Mouse (Mus musculus): Measurements from ENCODE around the gene Hacd4.

The Hacd4 gene

DNA sequence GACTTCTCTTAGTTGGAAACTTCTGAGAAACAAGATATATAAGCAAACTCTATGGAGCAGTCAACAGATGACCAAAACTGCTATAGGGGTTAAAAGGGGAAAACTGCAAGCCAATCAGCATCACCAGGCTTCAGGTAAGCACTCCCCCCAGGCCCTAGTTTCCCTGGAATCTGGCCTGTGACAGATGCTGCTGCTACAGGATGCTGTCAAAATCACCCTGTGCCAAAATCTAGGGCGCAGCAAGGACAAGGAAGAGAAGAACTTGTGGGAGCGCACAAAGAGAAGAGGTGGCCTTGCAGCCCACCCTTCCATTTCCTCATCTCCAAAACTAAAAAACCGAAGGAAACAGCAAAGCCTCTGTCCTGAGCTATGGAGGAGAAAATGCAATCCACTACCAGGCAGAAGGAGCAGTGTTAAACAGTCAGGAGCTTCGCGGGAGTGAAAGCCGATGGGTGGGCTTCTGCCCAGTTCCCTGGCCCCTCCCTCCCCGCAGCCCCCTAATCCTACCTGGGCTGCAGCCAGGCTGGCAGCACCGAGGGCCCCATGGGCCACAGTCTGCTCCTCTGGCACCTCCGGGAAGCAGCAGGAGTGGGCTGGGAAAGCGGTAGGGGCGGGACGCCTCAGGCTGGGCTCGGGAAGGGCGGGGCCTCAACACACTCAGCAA lies at the start of gene Hacd4:
Hacd4 (minus strand) TSS at position 603 of the 664 bp plus-strand sequence.
- peak; percentile 23 for DNase-seq

DNA sequence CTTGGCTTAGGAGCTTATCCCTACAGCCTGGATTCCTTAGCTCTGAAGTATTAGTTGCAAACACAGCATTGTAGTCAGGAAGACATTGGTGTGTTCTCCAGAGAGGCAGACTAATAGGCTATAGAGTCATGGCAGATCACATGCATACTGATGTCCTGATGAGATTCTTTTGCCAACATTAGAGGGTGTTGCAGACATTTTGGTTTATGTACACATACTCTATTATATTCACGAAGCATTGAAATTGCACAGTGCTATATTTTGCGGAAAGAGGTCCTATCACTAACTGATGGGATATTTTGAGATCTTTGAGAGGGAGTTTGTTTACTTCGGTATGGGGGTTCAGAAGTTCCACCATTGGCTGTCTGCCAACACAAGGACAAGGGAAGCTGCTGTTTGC lies 49.4 kb upstream of the Hacd4 start:
- no peak for DNase-seq

- no peak for DNase-seq
Observed at GRCm38 (mm10) chr4:88480130-88480529, 41.4 kb upstream of the Hacd4 start.

DNA sequence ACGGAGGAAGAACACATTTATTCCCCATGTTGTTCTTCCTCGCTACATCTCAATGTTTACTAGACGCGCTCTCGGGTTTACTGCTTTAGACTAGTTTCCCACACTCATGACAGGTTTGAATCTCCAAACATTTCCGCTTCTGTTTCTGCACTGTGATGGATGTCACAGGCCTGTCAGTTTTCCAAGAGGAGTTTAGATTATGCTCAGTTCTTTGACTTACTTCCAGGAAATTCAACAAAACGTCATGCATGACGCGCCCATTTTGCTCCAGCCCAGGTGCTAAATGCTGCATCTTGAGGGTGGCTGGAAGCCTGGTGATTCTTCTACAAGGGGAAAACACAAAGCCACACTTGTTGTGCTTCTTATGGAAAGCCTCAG lies 40.1 kb upstream of the Hacd4 start:
- no peak for DNase-seq

DNA sequence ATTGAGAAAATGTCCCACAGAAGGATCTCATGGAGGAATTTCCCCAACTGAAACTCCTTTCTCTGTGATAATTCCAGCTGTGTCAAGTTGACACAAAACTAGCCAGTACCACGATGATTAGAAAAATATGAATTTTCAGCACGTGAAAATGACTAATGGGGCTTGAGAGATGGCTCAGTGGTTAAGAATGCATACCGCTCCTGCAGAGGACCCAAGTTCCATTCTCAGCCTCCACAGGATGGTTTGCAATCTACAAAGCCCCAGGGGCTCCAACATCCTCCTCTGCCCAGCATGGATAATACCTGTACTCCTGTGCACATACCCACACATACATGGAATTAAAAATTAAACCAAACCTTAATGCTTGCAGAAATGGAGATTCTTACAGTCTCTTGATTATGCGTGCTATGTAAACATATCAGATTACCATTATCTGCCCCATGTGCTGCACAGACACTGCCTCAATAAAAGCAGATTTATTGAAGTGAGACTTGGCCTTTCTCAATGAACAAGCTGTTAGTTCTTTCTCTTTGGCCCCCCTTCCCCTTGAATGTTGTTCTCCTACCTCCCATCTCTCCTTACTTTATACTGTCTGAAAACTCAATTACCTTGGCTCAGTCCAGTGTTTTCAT lies 39.6 kb upstream of the Hacd4 start:
- no peak for DNase-seq

DNA sequence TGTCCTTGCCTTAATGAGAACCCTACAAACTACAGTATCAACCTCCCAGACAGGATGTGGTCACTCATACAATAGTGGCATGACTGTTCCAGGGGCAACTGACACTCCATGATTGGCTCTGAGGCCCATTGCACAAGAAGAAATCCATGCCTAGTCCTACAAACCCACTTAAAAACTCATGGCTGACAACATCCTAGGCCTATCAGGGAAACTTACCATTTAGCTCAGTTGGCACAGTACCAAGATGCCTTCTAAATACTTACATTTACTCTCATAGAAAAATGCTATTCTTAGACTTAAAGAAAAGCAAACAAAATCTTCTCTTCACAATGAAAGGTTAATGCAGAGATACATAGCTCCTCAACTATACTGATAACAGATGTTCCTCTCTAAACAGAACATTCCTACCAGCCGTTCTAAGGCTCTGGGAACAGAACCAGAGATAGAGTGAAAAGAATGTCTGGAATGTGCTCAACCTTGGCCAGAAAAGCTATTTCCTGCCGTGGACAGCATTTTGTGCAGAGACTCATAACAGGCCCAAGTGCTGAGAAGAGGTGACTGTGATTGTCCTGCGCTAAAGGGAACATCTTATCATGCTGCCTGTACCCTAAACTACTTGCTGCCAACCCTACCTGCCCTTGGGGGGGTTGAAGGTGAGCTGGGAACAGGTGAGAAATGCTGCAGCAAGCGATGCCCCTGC lies 37.9 kb upstream of the Hacd4 start:
- no peak for DNase-seq

GRCm38 (mm10) chr4:88476084-88476483 lies 37.4 kb upstream of the Hacd4 start:
- no peak for DNase-seq

- DNase-seq: no peak
Observed at GRCm38 (mm10) chr4:88471528-88471927, 32.8 kb upstream of the Hacd4 start.

- DNase-seq: no peak
Observed at GRCm38 (mm10) chr4:88464574-88464973, 25.8 kb upstream of the Hacd4 start.

DNA sequence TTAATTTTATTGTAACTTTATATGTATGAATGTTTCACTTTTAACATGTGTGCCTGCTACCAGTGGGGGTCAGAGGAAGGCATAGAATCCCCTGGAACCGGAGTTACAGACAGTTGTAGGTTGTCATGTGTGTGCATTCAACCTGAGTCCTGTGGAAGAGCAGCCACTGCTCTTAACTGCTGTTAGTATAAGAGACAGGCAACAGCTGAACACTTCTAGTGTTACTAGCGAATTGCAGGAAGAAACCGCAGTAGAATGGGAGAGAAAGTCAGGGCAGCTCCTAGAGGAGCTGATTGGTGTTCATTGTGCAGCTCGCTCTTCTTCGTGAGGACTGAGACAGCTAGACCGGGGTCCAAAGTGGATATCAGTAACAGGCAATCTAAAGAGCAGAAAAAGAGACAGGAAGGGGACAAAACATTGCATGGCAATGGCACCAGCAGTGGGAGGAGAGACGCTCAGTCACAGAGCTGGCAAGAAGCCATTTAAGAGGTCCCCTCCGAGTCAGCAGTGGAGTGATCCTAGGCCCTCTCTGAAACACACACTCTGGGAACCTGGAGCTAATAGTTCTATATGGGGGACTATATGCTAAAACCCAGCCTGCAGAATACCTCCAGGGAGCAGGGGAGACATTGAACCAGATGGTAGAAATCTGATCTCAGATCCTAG lies 24.4 kb upstream of the Hacd4 start:
- no peak for DNase-seq

DNA sequence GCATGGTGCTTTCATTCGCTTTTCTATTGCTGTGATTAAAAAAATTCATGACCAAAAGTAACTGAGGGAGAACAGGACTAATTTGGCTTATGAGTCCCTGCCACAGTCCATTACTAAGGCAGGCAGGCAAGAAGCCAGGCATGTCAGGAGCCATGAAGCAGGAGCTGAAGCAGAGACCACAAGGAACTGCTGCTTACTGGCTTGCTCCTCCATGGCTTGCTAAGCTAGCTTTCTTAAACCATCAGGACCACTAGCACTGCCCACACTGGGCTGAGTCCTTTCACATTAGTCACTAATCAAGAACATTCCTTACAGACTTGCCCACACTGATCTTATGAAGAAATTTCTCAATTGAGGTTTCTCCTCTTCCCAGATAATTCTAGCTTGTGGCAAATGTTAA lies 23.8 kb upstream of the Hacd4 start:
- DNase-seq: no peak

- DNase-seq: no peak
Observed at GRCm38 (mm10) chr4:88461315-88461714, 22.6 kb upstream of the Hacd4 start.

DNA sequence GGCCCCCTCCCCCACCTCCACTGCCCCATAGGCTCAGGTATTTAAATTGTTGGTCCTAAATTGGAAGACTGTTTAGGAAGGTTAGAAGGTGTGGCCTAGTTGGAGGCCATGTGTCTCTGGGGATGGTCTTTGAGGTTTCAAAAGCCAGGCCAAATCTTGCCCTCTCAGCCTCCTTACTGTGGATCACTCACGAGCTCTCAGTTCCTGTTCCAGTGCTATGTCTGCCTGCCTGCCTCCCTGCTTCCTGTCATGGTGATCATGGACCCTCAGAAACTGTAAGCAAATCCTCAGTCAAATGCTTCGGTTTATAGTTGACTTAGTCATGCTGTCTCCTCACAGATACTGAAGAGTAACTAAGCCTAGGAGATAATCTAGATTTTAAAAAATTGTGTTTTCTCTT lies 19.9 kb upstream of the Hacd4 start:
- no peak for DNase-seq

DNA sequence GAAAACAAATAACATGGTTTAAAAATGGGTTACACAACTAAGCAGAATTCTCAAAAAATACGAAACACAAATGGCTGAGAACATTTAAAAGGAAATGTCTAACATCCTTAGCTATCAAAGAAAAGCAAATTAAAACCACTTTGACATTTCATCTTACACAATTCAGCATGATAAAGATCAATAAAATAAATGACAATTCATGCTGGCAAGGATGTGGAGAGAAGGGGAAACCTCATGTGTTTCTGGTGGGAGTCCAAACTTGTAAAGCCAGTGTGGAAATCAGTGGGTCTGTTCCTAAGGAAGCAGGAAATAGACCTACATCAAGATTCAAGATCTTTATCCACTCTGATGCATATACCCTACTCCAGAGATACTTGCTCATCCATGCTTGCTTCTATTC lies 19.4 kb upstream of the Hacd4 start:
- DNase-seq: no peak

DNA sequence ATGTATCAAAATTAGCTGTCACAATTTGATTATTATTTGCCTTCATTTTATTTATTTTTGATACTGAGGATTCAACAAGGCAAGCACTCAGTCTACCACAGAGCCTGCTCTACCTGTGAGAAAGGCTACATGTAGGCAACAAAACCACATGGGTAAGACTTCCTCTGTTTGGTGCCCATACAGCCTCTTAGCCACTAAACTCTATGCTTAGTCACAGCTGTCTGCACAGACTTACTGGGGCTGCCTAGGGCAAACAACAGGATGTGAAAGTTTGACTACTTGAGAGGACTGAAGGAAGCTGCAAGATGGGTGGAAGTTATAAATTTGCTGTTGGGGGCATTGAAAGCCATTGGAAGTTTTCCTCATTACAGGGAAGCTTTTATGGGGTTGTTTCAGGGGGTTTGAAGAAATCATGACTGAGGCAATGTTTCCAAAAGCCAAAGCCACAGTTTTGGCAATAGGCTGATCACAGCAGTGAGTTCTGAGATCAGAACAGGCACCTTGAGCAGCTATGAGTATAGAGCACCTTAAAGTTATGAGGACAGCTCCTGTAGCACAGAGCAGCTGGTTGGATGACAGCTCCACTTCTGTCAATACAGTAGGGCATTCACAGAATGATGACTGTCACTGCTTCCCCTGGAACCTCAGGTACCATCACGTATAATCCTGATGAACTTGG lies 11.5 kb upstream of the Hacd4 start:
- DNase-seq: no peak

DNA sequence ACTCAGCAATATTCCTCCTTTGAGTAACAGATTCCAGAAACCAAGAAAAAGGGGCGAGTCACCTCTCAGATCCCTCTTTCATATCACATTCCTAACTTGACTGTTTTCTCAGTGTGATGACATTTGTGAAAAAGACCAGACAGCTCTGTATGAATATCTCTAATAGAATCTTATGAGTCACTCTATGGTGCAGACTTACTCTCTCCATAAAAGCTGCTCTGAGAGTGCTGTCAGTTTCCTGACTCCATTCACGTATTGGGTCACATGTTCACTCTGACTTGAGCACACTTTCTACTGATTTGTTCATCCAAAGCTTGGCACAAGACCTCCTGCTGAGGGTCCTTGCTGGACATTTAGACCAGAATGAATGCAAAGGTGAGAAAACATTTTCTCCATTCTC lies 10.2 kb upstream of the Hacd4 start:
- no peak for DNase-seq

DNA sequence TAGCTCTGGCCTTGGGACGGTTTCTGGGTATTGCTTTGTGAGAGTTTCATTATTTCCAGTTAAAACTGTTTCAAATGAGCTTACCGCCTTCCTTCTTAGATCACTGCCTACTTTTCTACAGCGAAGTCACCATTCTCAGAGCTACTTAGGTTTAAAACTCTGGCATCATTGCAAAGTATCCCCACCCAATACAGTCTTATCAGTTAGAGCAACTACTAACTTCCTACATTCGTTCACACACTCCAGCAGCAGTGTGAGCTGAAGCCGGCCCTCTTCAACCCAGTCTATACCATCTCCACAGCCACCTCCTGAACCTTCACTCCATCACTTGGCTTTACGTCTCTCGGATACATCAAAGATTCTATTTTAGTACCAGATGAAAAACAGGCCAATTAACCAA lies 2.1 kb upstream of the Hacd4 start:
- no peak for DNase-seq

DNA sequence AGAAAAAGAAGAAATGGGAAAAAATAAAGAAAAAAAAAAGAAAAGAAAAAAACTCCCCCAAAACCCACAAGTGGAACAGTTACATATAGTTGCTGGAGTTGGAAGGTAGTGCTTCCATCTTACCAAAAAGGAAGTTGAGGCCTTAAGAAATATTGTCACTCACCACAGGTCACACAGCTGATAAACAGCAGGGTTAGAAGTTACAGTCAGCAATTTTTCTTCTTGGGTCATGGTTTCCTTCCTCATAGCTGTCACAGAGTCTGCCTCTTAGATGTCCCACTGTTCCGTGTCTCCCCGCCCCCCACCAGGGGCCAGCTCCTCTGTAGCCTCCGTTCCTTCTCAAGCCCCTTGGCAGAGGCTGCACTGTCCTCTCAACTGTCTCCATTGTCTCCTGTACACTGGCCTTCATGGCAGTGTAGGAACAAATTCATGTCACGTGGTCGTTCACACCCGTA lies 968 bp upstream of the Hacd4 start:
- no peak for DNase-seq

DNA sequence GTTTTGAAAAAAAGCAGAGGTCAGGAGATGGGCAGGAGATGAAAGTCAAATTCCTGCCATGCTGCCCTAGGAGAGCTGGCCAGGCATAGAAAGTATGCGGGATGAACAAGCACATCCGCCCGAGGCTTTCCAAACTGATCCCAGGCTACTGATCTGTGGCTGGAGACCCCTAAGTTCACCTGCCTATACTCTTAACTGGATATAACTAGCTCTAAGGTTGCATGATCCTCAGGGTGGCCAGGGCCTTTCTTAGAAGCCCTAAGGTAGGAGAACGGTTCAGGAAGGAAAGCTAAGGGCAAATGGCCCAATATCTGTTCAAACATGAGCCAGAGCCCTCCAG lies 232 bp upstream of the Hacd4 start:
- no peak for DNase-seq

DNA sequence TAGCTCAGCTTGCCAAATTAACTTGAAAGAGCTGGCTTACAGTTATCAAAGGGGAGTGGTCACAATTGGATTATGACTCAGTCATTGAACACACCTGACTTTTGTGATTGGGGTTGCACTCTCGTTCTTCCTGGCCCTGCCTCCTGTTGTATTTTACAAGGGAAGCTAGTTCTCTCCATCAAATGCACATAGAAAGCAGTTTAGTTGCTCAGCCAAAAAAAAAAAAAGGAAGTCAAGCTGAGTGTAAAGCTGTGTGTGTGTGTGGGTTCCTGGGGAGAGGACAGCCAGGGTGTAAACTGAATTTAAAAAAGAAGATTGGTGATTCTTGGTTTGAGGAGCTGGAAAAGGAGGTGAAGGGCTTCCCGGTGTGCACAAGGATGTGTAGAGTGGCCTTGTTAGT lies 811 bp downstream of the Hacd4 start:
- no peak for DNase-seq

DNA sequence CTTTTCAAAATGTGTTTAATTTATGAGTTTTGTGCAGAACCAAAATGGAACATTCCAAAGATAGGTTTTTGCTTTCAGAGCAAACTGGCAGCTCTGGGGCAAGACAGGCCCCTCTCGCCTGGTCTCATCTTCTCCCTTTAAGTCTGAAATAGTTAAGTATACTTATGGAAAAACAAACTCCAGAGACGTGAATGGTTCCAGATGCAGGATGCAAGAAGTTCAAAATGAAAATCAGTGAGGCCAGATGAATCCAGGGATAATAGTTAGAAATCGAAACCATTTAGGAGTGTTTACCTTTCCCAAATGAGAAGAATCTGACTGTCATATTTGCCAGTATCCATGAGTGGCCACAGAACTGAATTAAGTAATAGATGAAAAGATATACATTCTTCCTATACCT lies 1.6 kb downstream of the Hacd4 start:
- DNase-seq: no peak

DNA sequence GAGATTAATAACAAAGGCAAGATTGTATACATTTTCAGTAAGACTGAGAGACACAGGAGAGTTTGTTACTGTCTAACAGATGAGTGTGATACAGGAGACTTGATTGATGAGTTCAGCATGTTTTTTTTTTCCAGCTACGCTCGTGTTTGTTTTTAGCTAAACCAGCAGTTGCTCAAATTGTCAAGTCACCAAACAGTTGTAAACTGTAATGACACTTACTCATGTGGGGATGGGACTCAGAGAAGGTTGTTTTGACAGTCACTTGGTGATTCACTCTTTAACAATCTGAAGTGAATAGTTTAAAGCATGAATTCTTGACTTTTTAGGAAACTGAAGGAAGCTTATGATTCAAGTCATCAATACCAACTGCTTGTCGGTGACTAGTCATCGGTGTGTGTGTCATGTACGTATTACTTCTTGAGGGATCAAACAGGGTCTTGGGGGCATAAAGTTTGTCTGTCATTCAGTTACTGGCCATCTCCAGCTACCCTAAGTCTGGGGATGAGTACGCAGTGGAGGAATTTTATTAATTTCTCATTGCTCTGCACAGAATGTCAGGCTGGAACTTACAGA lies 2.0 kb downstream of the Hacd4 start:
- no peak for DNase-seq

- DNase-seq: no peak
Observed at GRCm38 (mm10) chr4:88432412-88433024, 6.2 kb downstream of the Hacd4 start.

All from right cerebral cortex, postnatal 25 days (tissue).